Mouse (Mus musculus) adrenal gland, postnatal 25 days (tissue): ENCODE measurements around the gene Bicd2. TPM values are rescaled to one million over a fixed set of nuclear protein-coding genes. Genes with fewer than 3 reads are reported as not detected.

Experiments used
- DNase-seq: peaks from one replicate; pipeline ENCODE4 v3.0.0; 2021; ENCODE audit warnings: mixed read lengths
- long read RNA-seq: library from polyadenylated mRNA; stranded (forward); transcript quantifications from one replicate; pipeline ENCODE4 v2.0.0, GENCODE M21; 2021
- total RNA-seq: library from RNA; stranded (reverse); gene quantifications from 2 replicates; pipeline ENCODE4 v1.2.3, GENCODE M21; 2021

Bicd2 gene
- total RNA-seq, result 43.7 and 45.2 TPM in 2 replicates
- long read RNA-seq, full-length matches to known transcripts, result 53 of 70 reads
- long read RNA-seq, partial matches to known transcripts, result 11 of 70 reads
- long read RNA-seq, other reads (novel, unspliced or antisense), result 6 of 70 reads

- DNase-seq, result peak; percentile 94
Measured at GRCm38 (mm10) chr13:49341012-49341830, at the start of gene Bicd2. Bicd2 (plus strand) TSS chr13:49341585.

GRCm38 (mm10) chr13:49291949-49292348 is 49.4 kb upstream of the Bicd2 start:
- DNase-seq, result no peak

GRCm38 (mm10) chr13:49294108-49294507 is 47.3 kb upstream of the Bicd2 start:
- DNase-seq, result no peak

GRCm38 (mm10) chr13:49296270-49296669 is 45.1 kb upstream of the Bicd2 start:
- DNase-seq, result no peak

GRCm38 (mm10) chr13:49298514-49299381 is 42.6 kb upstream of the Bicd2 start:
- DNase-seq, result no peak

- no peak for DNase-seq
Measured at GRCm38 (mm10) chr13:49300771-49301170, 40.6 kb upstream of the Bicd2 start.

GRCm38 (mm10) chr13:49306771-49307310 is 34.5 kb upstream of the Bicd2 start:
- DNase-seq, result no peak

- DNase-seq, result peak; percentile 27
Measured at GRCm38 (mm10) chr13:49307311-49307969, 33.9 kb upstream of the Bicd2 start.

GRCm38 (mm10) chr13:49308206-49308605 is 33.2 kb upstream of the Bicd2 start:
- DNase-seq, result no peak

GRCm38 (mm10) chr13:49308861-49309403 is 32.5 kb upstream of the Bicd2 start:
- DNase-seq, result no peak

- no peak for DNase-seq
Measured at GRCm38 (mm10) chr13:49309501-49309900, 31.9 kb upstream of the Bicd2 start.

GRCm38 (mm10) chr13:49311642-49312041 is 29.7 kb upstream of the Bicd2 start:
- DNase-seq, result no peak

- DNase-seq, result no peak
Measured at GRCm38 (mm10) chr13:49316386-49317162, 24.8 kb upstream of the Bicd2 start.

GRCm38 (mm10) chr13:49317508-49317907 is 23.9 kb upstream of the Bicd2 start:
- no peak for DNase-seq

GRCm38 (mm10) chr13:49317914-49318313 is 23.5 kb upstream of the Bicd2 start:
- DNase-seq, result no peak

- DNase-seq, result peak; percentile 67
Measured at GRCm38 (mm10) chr13:49320040-49320439, 21.3 kb upstream of the Bicd2 start, which contains the start of gene Fgd3. Fgd3 (minus strand) TSS chr13:49320311.

GRCm38 (mm10) chr13:49320514-49320913 is 20.9 kb upstream of the Bicd2 start:
- DNase-seq, result no peak

- DNase-seq, result peak; percentile 36
Measured at GRCm38 (mm10) chr13:49321452-49321851, 19.9 kb upstream of the Bicd2 start.

- DNase-seq, result no peak
Measured at GRCm38 (mm10) chr13:49322169-49322568, 19.2 kb upstream of the Bicd2 start.

- DNase-seq, result no peak
Measured at GRCm38 (mm10) chr13:49322739-49323138, 18.6 kb upstream of the Bicd2 start.

- DNase-seq, result no peak
Measured at GRCm38 (mm10) chr13:49324871-49325270, 16.5 kb upstream of the Bicd2 start.
